Mouse (Mus musculus) layer of hippocampus, postnatal 36 days (tissue): ENCODE measurements at regions not wholly inside any gene's neighbourhood (a gene's known extent, or its start where the extent isn't known, plus 50 kb on each side); places are given as distances from the start of the nearest gene placed in this dataset.
A peak's percentile ranks its signal among the peaks of the same experiment; 100 is the strongest.

Experiments used
- DNase-seq, 2 experiments: peaks; one replicate each; pipeline ENCODE4 v3.0.0; 2022

GRCm38 (mm10) chr14:97694238-97694637, 475.3 kb downstream of the Dach1 start:
- no peak for DNase-seq

GRCm38 (mm10) chr14:97684617-97685016, 484.9 kb downstream of the Dach1 start:
- DNase-seq: no peak

- DNase-seq: no peak
These were observed 501.8 kb downstream of the Dach1 start for GRCm38 (mm10) chr14:97667806-97668205.

GRCm38 (mm10) chr14:97638187-97638792, 531.3 kb downstream of the Dach1 start:
- DNase-seq: no peak

GRCm38 (mm10) chr14:97611438-97611837, 558.1 kb downstream of the Dach1 start:
- DNase-seq: no peak

GRCm38 (mm10) chr14:97596694-97597093, 572.9 kb downstream of the Dach1 start:
- DNase-seq: no peak

- DNase-seq: no peak
These were observed 581.0 kb downstream of the Dach1 start for GRCm38 (mm10) chr14:97588611-97589010.

- peak; percentile 4 to 40 for DNase-seq
These were observed 581.4 kb downstream of the Dach1 start for GRCm38 (mm10) chr14:97588182-97588581.

GRCm38 (mm10) chr14:97586962-97587361, 582.6 kb downstream of the Dach1 start:
- DNase-seq: no peak

GRCm38 (mm10) chr14:97570274-97570673, 599.3 kb downstream of the Dach1 start:
- DNase-seq: no peak

GRCm38 (mm10) chr14:97560121-97560907, 609.3 kb downstream of the Dach1 start:
- DNase-seq: no peak

GRCm38 (mm10) chr14:97559559-97559958, 610.0 kb downstream of the Dach1 start:
- no peak for DNase-seq

GRCm38 (mm10) chr14:97558289-97558688, 611.3 kb downstream of the Dach1 start:
- no peak for DNase-seq

GRCm38 (mm10) chr14:97557888-97558287, 611.7 kb downstream of the Dach1 start:
- no peak for DNase-seq

GRCm38 (mm10) chr14:97546276-97546675, 623.3 kb downstream of the Dach1 start:
- no peak for DNase-seq

- no peak for DNase-seq
These were observed 625.3 kb downstream of the Dach1 start for GRCm38 (mm10) chr14:97544307-97544706.

- no peak for DNase-seq
These were observed 632.6 kb downstream of the Dach1 start for GRCm38 (mm10) chr14:97537012-97537411.

- DNase-seq: no peak
These were observed 658.2 kb downstream of the Dach1 start for GRCm38 (mm10) chr14:97511318-97511717.

- no peak for DNase-seq
These were observed 679.9 kb downstream of the Dach1 start for GRCm38 (mm10) chr14:97489427-97490347.

- no peak for DNase-seq
These were observed 691.3 kb downstream of the Dach1 start for GRCm38 (mm10) chr14:97478236-97478635.

GRCm38 (mm10) chr14:97450525-97451235, 718.9 kb downstream of the Dach1 start:
- DNase-seq: no peak

GRCm38 (mm10) chr14:97448617-97449016, 720.9 kb downstream of the Dach1 start:
- no peak for DNase-seq
